Mouse (Mus musculus) heart, embryonic 15.5 days (tissue): ENCODE results near the gene Gm20683. TPM values are rescaled to one million over a fixed set of nuclear protein-coding genes. Genes with fewer than 3 reads are reported as not detected.

ENCODE experiments used
- ATAC-seq: fragments of 200-750 bp; cut with Nextera tagmentation; replicated peaks from 2 replicates; pipeline ENCODE4 v1.8.0; 2017; ENCODE audit warnings: low read depth, moderate TSS enrichment; ENCODE audit not compliant: insufficient number of reproducible peaks, insufficient read depth, low FRiP score
- H3K27ac ChIP-seq: fragments of 300-500 bp; sonication (generic); 2 replicates; pipeline ENCODE4 v1.5.1; 2015; ENCODE audit warnings: mild to moderate bottlenecking, inconsistent platforms
- H3K27me3 ChIP-seq: fragments of 300-500 bp; sonication (generic); 2 replicates; pipeline ENCODE4 v1.6.1; 2015; ENCODE audit warnings: inconsistent platforms
- H3K36me3 ChIP-seq: fragments of 300-500 bp; sonication (generic); 2 replicates; pipeline ENCODE4 v1.6.1; 2015; ENCODE audit warnings: mild to moderate bottlenecking, inconsistent platforms
- H3K4me1 ChIP-seq: fragments of 300-500 bp; sonication (generic); replicated peaks from 2 replicates; pipeline ENCODE4 v1.6.1; 2015; ENCODE audit warnings: inconsistent platforms
- H3K4me2 ChIP-seq: fragments of 300-500 bp; sonication (generic); 2 replicates; pipeline ENCODE4 v1.6.1; 2015; ENCODE audit warnings: inconsistent platforms, mild to moderate bottlenecking, moderate library complexity
- H3K4me3 ChIP-seq: fragments of 300-500 bp; sonication (generic); 2 replicates; pipeline ENCODE4 v1.5.1; 2015; ENCODE audit warnings: mild to moderate bottlenecking, inconsistent platforms
- H3K9ac ChIP-seq: fragments of 300-500 bp; sonication (generic); 2 replicates; pipeline ENCODE4 v1.6.1; 2015; ENCODE audit warnings: mild to moderate bottlenecking, inconsistent platforms
- H3K9me3 ChIP-seq: fragments of 300-500 bp; sonication (generic); replicated peaks from 2 replicates; pipeline ENCODE4 v1.6.1; 2016; ENCODE audit warnings: inconsistent platforms
- WGBS: fragments of 180-500 bp; shearing (Covaris S2); methylation state at CpG from one replicate; pipeline ENCODE4 v1.1.7; 2015; ENCODE audit warnings: mixed read lengths; 5-methylcytosine and 5-hydroxymethylcytosine counted together
- polyA plus RNA-seq: library from polyadenylated mRNA; unstranded; fragments of >200 nt; fragmentation: Nextera tagmentation; extraction: Ambion mirVana; gene quantifications from 2 replicates; pipeline ENCODE4 v1.2.1, GENCODE M21; 2015

The Gm20683 gene
- polyA plus RNA-seq, 1 experiment from 2014 or later = 1.7 TPM

DNA sequence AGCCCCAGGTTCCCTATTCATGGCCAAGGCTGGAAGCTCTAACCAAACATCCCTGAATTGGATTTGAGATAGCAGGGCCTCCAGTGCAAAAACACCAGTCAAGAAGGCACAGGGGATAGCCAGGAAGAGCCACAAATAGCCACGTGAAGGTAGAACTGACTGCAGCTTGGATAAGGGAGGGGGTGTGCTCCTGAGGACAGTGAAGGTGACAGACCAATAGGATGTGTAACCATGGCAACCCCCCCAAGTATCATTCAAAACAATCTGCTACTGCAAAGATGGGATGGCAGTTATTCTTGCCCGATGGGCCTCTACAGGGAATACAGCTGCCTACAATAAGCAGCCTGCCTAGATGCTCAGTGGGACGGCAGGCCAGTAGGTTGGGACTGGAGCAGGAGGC lies 4.0 kb downstream of the Gm20683 start:
- 35% methylated on average over 3 of the region's 3 CpGs for WGBS
- peaks cover 58% of the 10 kb centered on the region for H3K4me1 ChIP-seq
- H3K27ac ChIP-seq = peak overlapping the region; percentile 69
- no peak overlapping the region for H3K4me3 ChIP-seq
- H3K36me3 ChIP-seq = peaks cover 45% of the 10 kb centered on the region
- H3K27me3 ChIP-seq = no peaks in the 10 kb centered on the region
- peak overlapping the region; percentile 90 for H3K4me2 ChIP-seq
- ATAC-seq = no peak
- peak overlapping the region; percentile 62; the same call in 1 of the 2 replicates for H3K9ac ChIP-seq
- no peaks in the 10 kb centered on the region for H3K9me3 ChIP-seq

- no peaks in the 10 kb centered on the region for H3K27me3 ChIP-seq
- H3K4me3 ChIP-seq = peak within 1 kb of the TSS; percentile 47
- H3K9ac ChIP-seq = peak within 1 kb of the TSS; percentile 62
- 8% methylated on average over 29 of the region's 29 CpGs for WGBS
- H3K4me2 ChIP-seq = peak within 1 kb of the TSS; percentile 90
- ATAC-seq = peak; percentile 5; the same call in 1 of the 2 replicates
- no peaks in the 10 kb centered on the region for H3K9me3 ChIP-seq
- H3K4me1 ChIP-seq = peaks cover 57% of the 10 kb centered on the region
- H3K27ac ChIP-seq = peak within 1 kb of the TSS; percentile 69
- H3K36me3 ChIP-seq = peaks cover 40% of the 10 kb centered on the region
These were observed 4.5 kb downstream of the Gm20683 start, which contains the start of gene Rhbdl1 for GRCm38 (mm10) chr17:25837076-25837410. Gene Rhbdl1 (minus strand): TSS chr17:25837295.

GRCm38 (mm10) chr17:25836397-25837075 lies 5.0 kb downstream of the Gm20683 start:
- Histone ChIP-seq H3K27ac (peak overlapping the region; percentile 69), H3K36me3 (peaks cover 35% of the 10 kb centered on the region)

GRCm38 (mm10) chr17:25835816-25836215 lies 5.7 kb downstream of the Gm20683 start:
- no peaks in the 10 kb centered on the region for H3K9me3 ChIP-seq
- peak overlapping the region; percentile 91 for H3K4me2 ChIP-seq
- peaks cover 34% of the 10 kb centered on the region for H3K36me3 ChIP-seq
- peaks cover 66% of the 10 kb centered on the region for H3K4me1 ChIP-seq
- ATAC-seq = no peak
- WGBS = 92% methylated on average over 16 of the region's 16 CpGs
- no peaks in the 10 kb centered on the region for H3K27me3 ChIP-seq
- peak overlapping the region; percentile 62; the same call in 1 of the 2 replicates for H3K9ac ChIP-seq
- peak overlapping the region; percentile 47; the same call in 1 of the 2 replicates for H3K4me3 ChIP-seq
- no peak overlapping the region for H3K27ac ChIP-seq

More at GRCm38 (mm10) chr17:25836397-25837075, 5.0 kb downstream of the Gm20683 start:
- Histone ChIP-seq H3K4me3 (peak overlapping the region; percentile 47), H3K4me1 (peaks cover 62% of the 10 kb centered on the region), H3K9ac (peak overlapping the region; percentile 62), H3K27me3 (no peaks in the 10 kb centered on the region), H3K9me3 (no peaks in the 10 kb centered on the region), H3K4me2 (peak overlapping the region; percentile 90)
- no peak for ATAC-seq
- 20% methylated on average over 23 of the region's 23 CpGs for WGBS

DNA sequence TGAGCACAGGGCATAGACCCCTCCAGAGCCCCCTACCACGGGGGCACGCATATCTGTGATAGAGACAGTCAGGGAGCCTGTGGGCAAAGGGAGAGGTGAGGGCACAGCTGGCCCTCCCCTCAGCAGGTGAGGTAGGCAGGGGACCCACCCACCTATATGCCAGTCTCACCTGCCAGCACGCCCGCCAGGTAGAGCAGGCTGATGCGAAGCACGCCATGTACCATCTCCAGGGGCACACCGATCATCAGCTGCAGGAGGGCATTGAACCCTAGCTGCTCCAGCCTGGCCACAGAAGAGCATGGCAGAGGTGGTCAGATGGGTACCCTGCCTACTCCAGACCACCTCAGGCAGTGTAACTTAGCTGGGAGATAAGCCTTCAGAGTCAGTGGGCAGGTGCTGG lies 6.3 kb downstream of the Gm20683 start:
- Histone ChIP-seq H3K27me3 (no peaks in the 10 kb centered on the region), H3K27ac (no peak overlapping the region), H3K9ac (no peak overlapping the region), H3K4me1 (peaks cover 70% of the 10 kb centered on the region), H3K4me2 (peak overlapping the region; percentile 91; the same call in 1 of the 2 replicates), H3K36me3 (peaks cover 34% of the 10 kb centered on the region), H3K4me3 (peak overlapping the region; percentile 82), H3K9me3 (no peaks in the 10 kb centered on the region)
- WGBS = 94% methylated on average over 7 of the region's 7 CpGs
- ATAC-seq = no peak

GRCm38 (mm10) chr17:25834595-25835222 lies 6.9 kb downstream of the Gm20683 start:
- H3K4me1 ChIP-seq = peaks cover 73% of the 10 kb centered on the region
- WGBS = 86% methylated on average over 12 of the region's 12 CpGs
- H3K36me3 ChIP-seq = peaks cover 29% of the 10 kb centered on the region

DNA sequence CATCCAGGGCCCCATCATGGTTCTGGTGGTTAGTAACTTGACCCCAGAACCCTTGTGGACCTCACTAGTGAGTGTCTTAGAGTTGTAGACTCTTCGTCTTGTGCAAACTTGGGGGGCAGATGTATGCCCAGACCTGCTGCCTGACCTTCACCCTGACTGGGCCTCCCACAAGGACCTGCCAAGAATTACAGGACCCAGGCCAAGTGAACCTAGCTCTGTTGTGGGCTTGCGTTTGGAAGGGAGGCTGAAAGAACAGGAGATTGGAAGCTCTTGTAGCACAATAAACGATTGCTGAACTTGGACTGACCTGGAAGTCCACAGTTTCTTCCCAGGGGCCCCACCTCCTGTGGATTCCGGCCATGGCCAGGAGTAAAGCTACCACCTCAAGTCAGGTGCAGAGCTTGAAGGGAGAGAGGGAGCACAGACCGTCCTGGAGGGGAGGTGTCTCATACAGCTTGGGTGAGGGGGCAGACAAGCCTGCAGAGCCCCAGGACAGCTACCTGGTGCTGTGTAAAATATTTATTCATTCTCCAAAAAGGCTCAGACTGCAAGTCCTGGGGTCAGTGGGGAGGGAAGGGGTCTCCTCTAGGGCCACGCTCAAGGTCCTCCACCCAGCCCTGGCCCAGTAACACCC lies 7.5 kb downstream of the Gm20683 start:
- 15% methylated on average over 6 of the region's 6 CpGs for WGBS
- Histone ChIP-seq H3K9me3 (no peaks in the 10 kb centered on the region), H3K27me3 (no peaks in the 10 kb centered on the region), H3K9ac (peak overlapping the region; percentile 86), H3K36me3 (peaks cover 23% of the 10 kb centered on the region), H3K4me2 (peak overlapping the region; percentile 91), H3K4me3 (peak overlapping the region; percentile 82), H3K27ac (peak overlapping the region; percentile 99), H3K4me1 (peaks cover 76% of the 10 kb centered on the region)
- no peak for ATAC-seq

More at GRCm38 (mm10) chr17:25834595-25835222, 6.9 kb downstream of the Gm20683 start:
- Histone ChIP-seq H3K9ac (peak overlapping the region; percentile 86), H3K9me3 (no peaks in the 10 kb centered on the region), H3K4me3 (peak overlapping the region; percentile 82), H3K27ac (peak overlapping the region; percentile 99), H3K4me2 (peak overlapping the region; percentile 91), H3K27me3 (no peaks in the 10 kb centered on the region)
- ATAC-seq = no peak

- peaks cover 79% of the 10 kb centered on the region for H3K4me1 ChIP-seq
- peak within 1 kb of the TSS; percentile 86 for H3K9ac ChIP-seq
- H3K9me3 ChIP-seq = no peaks in the 10 kb centered on the region
- peaks cover 18% of the 10 kb centered on the region for H3K36me3 ChIP-seq
- peak within 1 kb of the TSS; percentile 99 for H3K27ac ChIP-seq
- H3K27me3 ChIP-seq = no peaks in the 10 kb centered on the region
- peak; percentile 74 for ATAC-seq
- peak within 1 kb of the TSS; percentile 91 for H3K4me2 ChIP-seq
- peak within 1 kb of the TSS; percentile 82 for H3K4me3 ChIP-seq
- under 1% methylated on average over 24 of the region's 24 CpGs for WGBS
These were observed 8.3 kb downstream of the Gm20683 start, which contains the start of gene Stub1 for GRCm38 (mm10) chr17:25833291-25833663. Gene Stub1 (minus strand): TSS chr17:25833404.

- WGBS = under 1% methylated on average over 72 of the region's 77 CpGs
- peak overlapping the region; percentile 91 for H3K4me2 ChIP-seq
- H3K27me3 ChIP-seq = no peaks in the 10 kb centered on the region
- H3K4me1 ChIP-seq = peaks cover 76% of the 10 kb centered on the region
- no peaks in the 10 kb centered on the region for H3K9me3 ChIP-seq
- H3K9ac ChIP-seq = peak overlapping the region; percentile 86
- peaks cover 20% of the 10 kb centered on the region for H3K36me3 ChIP-seq
- peak overlapping the region; percentile 99 for H3K27ac ChIP-seq
- peak; percentile 92 for ATAC-seq
- peak overlapping the region; percentile 82 for H3K4me3 ChIP-seq
These were observed 8.9 kb downstream of the Gm20683 start for GRCm38 (mm10) chr17:25832436-25833290.

- Histone ChIP-seq H3K4me2 (peak overlapping the region; percentile 91), H3K36me3 (peaks cover 24% of the 10 kb centered on the region), H3K9ac (peak overlapping the region; percentile 83), H3K27me3 (no peaks in the 10 kb centered on the region), H3K4me3 (peak overlapping the region; percentile 82), H3K9me3 (no peaks in the 10 kb centered on the region), H3K4me1 (peaks cover 66% of the 10 kb centered on the region), H3K27ac (peak overlapping the region; percentile 99)
- 44% methylated on average over 21 of the region's 21 CpGs for WGBS
- ATAC-seq = no peak
These were observed 9.9 kb downstream of the Gm20683 start for GRCm38 (mm10) chr17:25831451-25832281.
